Comparison of ENCODE assay signal across 15 mouse cellular contexts in the genomic region with DNA sequence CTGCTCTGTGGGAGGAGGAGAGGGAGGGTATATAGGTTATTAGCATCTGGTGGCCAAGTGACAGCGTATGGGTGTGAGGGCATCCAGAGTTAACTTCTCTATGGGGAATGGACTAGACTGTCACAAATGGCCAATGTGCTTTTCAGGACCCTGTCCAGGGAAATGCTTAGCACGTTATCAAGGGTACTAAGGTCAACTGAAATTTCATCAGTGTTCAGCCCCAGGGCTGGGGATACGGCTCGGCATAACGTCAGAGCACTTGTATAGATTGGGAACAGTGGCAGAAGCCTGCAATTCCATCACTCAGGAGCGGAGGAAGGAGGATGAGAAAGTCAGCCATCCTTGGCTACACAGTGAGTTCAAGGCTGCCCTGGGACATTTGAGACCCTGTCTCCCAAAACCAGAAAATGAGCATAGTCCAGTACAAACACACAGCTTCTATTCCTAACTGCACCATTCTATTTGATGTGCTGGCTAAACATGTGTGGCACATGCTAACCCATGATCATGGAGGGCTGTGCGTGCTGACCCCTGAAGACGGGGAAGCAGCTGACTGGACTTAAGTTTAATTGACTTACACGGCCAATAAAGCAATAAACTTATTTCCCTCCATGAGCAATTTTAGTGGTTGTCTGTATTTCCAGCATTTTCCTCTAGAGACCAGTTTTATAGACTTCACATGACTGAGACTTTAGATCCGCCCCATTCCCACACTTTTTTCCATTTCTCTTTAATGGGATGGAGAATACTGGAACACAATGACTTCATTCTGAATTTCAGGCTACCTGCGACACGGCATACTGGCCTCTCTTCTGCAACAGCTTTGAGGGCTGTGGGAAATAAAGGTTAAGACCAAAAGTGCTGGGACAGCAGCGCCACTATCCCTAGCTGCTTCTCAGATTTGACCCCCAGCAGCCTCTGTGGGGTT. TPM values are rescaled to one million over a fixed set of nuclear protein-coding genes. Genes with fewer than 3 reads are reported as not detected.
DNase-seq lines count a peak whose midpoint lies in the region; ATAC-seq and TF ChIP-seq lines count a peak whose summit lies in the region.
"Had no signal": no experiment of that assay in that cellular context is flagged by ENCODE, and none has a peak within 500 bp of the region (broad histone marks: within the 10 kb centered on the region; RNA-seq: fewer than 3 reads in every experiment).

No protein-coding gene starts in this region.

- no peaks in the 10 kb centered on the region for H3K27me3 ChIP-seq in embryonic facial prominence, embryonic 13.5 days
- no peaks in the 10 kb centered on the region for H3K27me3 ChIP-seq in embryonic facial prominence, embryonic 10.5 days (replicated peaks; ENCODE audit: low read depth, poor library complexity, severe bottlenecking)
- no peaks in the 10 kb centered on the region for H3K27me3 ChIP-seq in heart, postnatal 0 days (ENCODE audit: control insufficient read depth, insufficient read depth, low read length)
- H3K27me3 ChIP-seq in neural tube, embryonic 13.5 days: no peaks in the 10 kb centered on the region
- H3K27me3 ChIP-seq: embryonic facial prominence, embryonic 12.5 days had no signal

- no peak for DNase-seq in embryonic facial prominence, embryonic 10.5 days (ENCODE audit: low spot score)
- no peak for DNase-seq in heart, postnatal 0 days (ENCODE audit: low spot score)
- no peak for DNase-seq in heart, postnatal 36 days
- no peak for DNase-seq in neural tube, embryonic 10.5 days (ENCODE audit: extremely low spot score, low spot score)
- DNase-seq in spleen, postnatal 36 days (ENCODE audit: low spot score in 2 of 2): no peak
- DNase-seq: adrenal gland, adult 8-10 months; cerebellum, adult 9-11 months; forebrain, postnatal 0 days; lung, adult 2 months had no signal

- WGBS in embryonic facial prominence, embryonic 13.5 days: 66% methylated on average over 13 of the region's 13 CpGs
- WGBS in embryonic facial prominence, embryonic 10.5 days: 76% methylated on average over 13 of the region's 13 CpGs
- 71% methylated on average over 13 of the region's 13 CpGs for WGBS in heart, postnatal 0 days
- 70% methylated on average over 13 of the region's 13 CpGs for WGBS in neural tube, embryonic 13.5 days

- intact Hi-C loops in heart, postnatal 36 days (cut with DNase I): loop anchor here (2.0 kb wide), 1 partner anchor 18 kb away; no protein-coding TSS in a partner anchor

- no peak overlapping the region for H3K4me3 ChIP-seq in embryonic facial prominence, embryonic 13.5 days
- no peak overlapping the region for H3K4me3 ChIP-seq in embryonic facial prominence, embryonic 10.5 days
- H3K4me3 ChIP-seq in heart, postnatal 0 days (ENCODE audit: low read depth, low read length): no peak overlapping the region
- no peak overlapping the region for H3K4me3 ChIP-seq in neural tube, embryonic 13.5 days
- H3K4me3 ChIP-seq: embryonic facial prominence, embryonic 12.5 days; left cerebral cortex, adult 2 months had no signal

- no peaks in the 10 kb centered on the region for H3K9me3 ChIP-seq in embryonic facial prominence, embryonic 13.5 days
- no peaks in the 10 kb centered on the region for H3K9me3 ChIP-seq in embryonic facial prominence, embryonic 10.5 days
- no peaks in the 10 kb centered on the region for H3K9me3 ChIP-seq in heart, postnatal 0 days (replicated peaks; ENCODE audit: control insufficient read depth, low read length)
- H3K9me3 ChIP-seq in neural tube, embryonic 13.5 days: no peaks in the 10 kb centered on the region
- H3K9me3 ChIP-seq: embryonic facial prominence, embryonic 12.5 days had no signal

- TF ChIP-seq CTCF in heart, postnatal 0 days (IDR thresholded peaks at IDR 0.05; ENCODE audit: low read depth): no peak

- peaks cover 33% of the 10 kb centered on the region for H3K4me1 ChIP-seq in embryonic facial prominence, embryonic 13.5 days
- peaks cover 47% of the 10 kb centered on the region for H3K4me1 ChIP-seq in embryonic facial prominence, embryonic 10.5 days
- H3K4me1 ChIP-seq in heart, postnatal 0 days (ENCODE audit: control insufficient read depth, insufficient read depth): peaks cover 45% of the 10 kb centered on the region
- peaks cover 43% of the 10 kb centered on the region for H3K4me1 ChIP-seq in neural tube, embryonic 13.5 days (replicated peaks)

- no peak for TF ChIP-seq EP300 in heart, postnatal 0 days (IDR thresholded peaks at IDR 0.05; ENCODE audit: low read depth)

- H3K4me2 ChIP-seq in embryonic facial prominence, embryonic 13.5 days: peak overlapping the region; percentile 20; the same call in 1 of the 2 replicates
- no peak overlapping the region for H3K4me2 ChIP-seq in heart, postnatal 0 days (ENCODE audit: low read depth, low read length)
- H3K4me2 ChIP-seq in neural tube, embryonic 13.5 days: no peak overlapping the region
- H3K4me2 ChIP-seq: embryonic facial prominence, embryonic 12.5 days had no signal

- H3K27ac ChIP-seq in embryonic facial prominence, embryonic 13.5 days: peak overlapping the region; percentile 62; the same call in 1 of the 2 replicates
- no peak overlapping the region for H3K27ac ChIP-seq in embryonic facial prominence, embryonic 10.5 days (replicated peaks)
- H3K27ac ChIP-seq in heart, postnatal 0 days (ENCODE audit: low read depth): peak overlapping the region; percentile 57
- H3K27ac ChIP-seq in neural tube, embryonic 13.5 days (replicated peaks): peak overlapping the region; percentile 49; the same call in 1 of the 2 replicates
- H3K27ac ChIP-seq: embryonic facial prominence, embryonic 12.5 days; left cerebral cortex, adult 2 months had no signal

- ATAC-seq in embryonic facial prominence, embryonic 13.5 days (ENCODE audit: insufficient number of reproducible peaks, insufficient read depth, low FRiP score, low TSS enrichment, low read depth): no peak
- ATAC-seq in heart, postnatal 0 days (ENCODE audit: insufficient read depth, low read depth): no peak
- no peak for ATAC-seq in neural tube, embryonic 13.5 days (ENCODE audit: low read depth)
- no peak for ATAC-seq in erythroblast, adult 5-6 weeks (replicated peaks; ENCODE audit: low FRiP score, poor library complexity, severe bottlenecking)
- ATAC-seq: inflammation-experienced regulatory T-cells, adult 6 months had no signal

- H3K36me3 ChIP-seq in embryonic facial prominence, embryonic 13.5 days: peaks cover 2% of the 10 kb centered on the region; the same call in 1 of the 2 replicates
- peaks cover 2% of the 10 kb centered on the region; the same call in 1 of the 2 replicates for H3K36me3 ChIP-seq in embryonic facial prominence, embryonic 10.5 days (replicated peaks)
- no peaks in the 10 kb centered on the region for H3K36me3 ChIP-seq in heart, postnatal 0 days (replicated peaks; ENCODE audit: control insufficient read depth, insufficient read depth, low read length)
- H3K36me3 ChIP-seq in neural tube, embryonic 13.5 days: no peaks in the 10 kb centered on the region
- H3K36me3 ChIP-seq: embryonic facial prominence, embryonic 12.5 days had no signal

- 0 out of 2 replicates have a peak overlapping the region, but pooled peaks have one; percentile 36 for H3K9ac ChIP-seq in embryonic facial prominence, embryonic 13.5 days
- H3K9ac ChIP-seq in heart, postnatal 0 days (replicated peaks; ENCODE audit: low read depth, low read length): no peak overlapping the region
- H3K9ac ChIP-seq in neural tube, embryonic 13.5 days: no peak overlapping the region
- H3K9ac ChIP-seq: embryonic facial prominence, embryonic 12.5 days; forebrain, postnatal 0 days had no signal

RNA-seq across cellular contexts. Expression of gene Rcan1, which starts 48.0 kb away (rescaled TPM):
- 34.9 and 37.2 TPM in 2 replicates for polyA plus RNA-seq in embryonic facial prominence, embryonic 13.5 days (2015; fragmentation: Nextera tagmentation; extraction: Ambion mirVana)
- polyA plus RNA-seq in embryonic facial prominence, embryonic 10.5 days (2016; fragmentation: Nextera tagmentation; extraction: Ambion mirVana): 32.8 and 38.2 TPM in 2 replicates
- total RNA-seq in heart, postnatal 0 days (2014; rRNA removed; ENCODE audit: low replicate concordance): 83.7 and 94.7 TPM in 2 replicates
- polyA plus RNA-seq in heart, postnatal 0 days (2015; fragmentation: Nextera tagmentation; extraction: Ambion mirVana): 52.8 and 64.6 TPM in 2 replicates
- total RNA-seq in heart, postnatal 36 days (2021): 10 to 100 TPM; 50.8 to 99.4 TPM
- polyA plus RNA-seq in neural tube, embryonic 13.5 days (2015; fragmentation: Nextera tagmentation; extraction: Ambion mirVana): 51.7 and 60.2 TPM in 2 replicates
- total RNA-seq in erythroblast, adult 5-6 weeks (2015; ENCODE audit: low replicate concordance): not detected in 2 replicates
- total RNA-seq in erythroblast, adult 5-6 weeks (2017; ENCODE audit: low replicate concordance): 2.0 and 12.4 TPM in 2 replicates
